Mouse (Mus musculus) bone marrow macrophage, adult 2 months (primary cell): ENCODE data around the gene 4930432M17Rik. TPM values are rescaled to one million over a fixed set of nuclear protein-coding genes. Genes with fewer than 3 reads are reported as not detected.

ENCODE experiments used
- H3K27ac ChIP-seq: 2 replicates; pipeline ENCODE4 v1.5.1; 2012; ENCODE audit warnings: low read depth, low read length; ENCODE audit not compliant: insufficient read depth
- H3K4me1 ChIP-seq: 2 replicates; pipeline ENCODE4 v1.6.1; 2012; ENCODE audit warnings: low read length; ENCODE audit not compliant: control insufficient read depth, insufficient read depth
- H3K4me3 ChIP-seq: 2 replicates; pipeline ENCODE4 v1.5.1; 2012; ENCODE audit warnings: mild to moderate bottlenecking, low read length, moderate library complexity; ENCODE audit not compliant: insufficient read depth
- CTCF ChIP-seq: IDR thresholded peaks from 2 replicates; pipeline ENCODE4 v1.5.1; 2012; ENCODE audit warnings: low read depth, mild to moderate bottlenecking, low read length, moderate library complexity
- POLR2A ChIP-seq: IDR thresholded peaks from 2 replicates; pipeline ENCODE4 v1.6.1; 2012; ENCODE audit warnings: mild to moderate bottlenecking, low read depth, low read length, borderline replicate concordance
- polyA plus RNA-seq: library from polyadenylated mRNA; stranded (reverse); fragments of >200 nt; gene quantifications from 2 replicates; pipeline ENCODE4 v1.2.4, GENCODE M21; 2012; ENCODE audit not compliant: missing spikeins, insufficient read depth, insufficient read length

4930432M17Rik gene
- polyA plus RNA-seq, 1 experiment, result not detected

GRCm38 (mm10) chr3:121662705-121663469 is 7.7 kb upstream of the 4930432M17Rik start:
- 0 out of 2 replicates have a peak, but pooled peaks cover 4% of the 10 kb centered on the region for H3K4me1 ChIP-seq
- H3K4me3 ChIP-seq, result no peak overlapping the region
- no peak overlapping the region for H3K27ac ChIP-seq
- TF ChIP-seq CTCF, result no peak
- TF ChIP-seq POLR2A, result no peak

- no peak for TF ChIP-seq POLR2A
- no peak for TF ChIP-seq CTCF
Measured at GRCm38 (mm10) chr3:121663470-121663847, 7.1 kb upstream of the 4930432M17Rik start.

GRCm38 (mm10) chr3:121672135-121672790 is 1.7 kb downstream of the 4930432M17Rik start:
- TF ChIP-seq CTCF (no peak), POLR2A (no peak)

More at GRCm38 (mm10) chr3:121663470-121663847, 7.1 kb upstream of the 4930432M17Rik start:
- 0 out of 2 replicates have a peak, but pooled peaks cover 4% of the 10 kb centered on the region for H3K4me1 ChIP-seq
- H3K27ac ChIP-seq, result no peak overlapping the region
- H3K4me3 ChIP-seq, result no peak overlapping the region

GRCm38 (mm10) chr3:121678935-121679334 is 8.4 kb downstream of the 4930432M17Rik start:
- no peak overlapping the region for H3K4me3 ChIP-seq
- H3K27ac ChIP-seq, result no peak overlapping the region
- TF ChIP-seq POLR2A, result no peak
- no peak for TF ChIP-seq CTCF
- H3K4me1 ChIP-seq, result peaks cover 4% of the 10 kb centered on the region

More at GRCm38 (mm10) chr3:121672135-121672790, 1.7 kb downstream of the 4930432M17Rik start:
- Histone ChIP-seq H3K27ac (no peak overlapping the region), H3K4me1 (no peaks in the 10 kb centered on the region), H3K4me3 (no peak overlapping the region)

GRCm38 (mm10) chr3:121679443-121679842 is 8.9 kb downstream of the 4930432M17Rik start:
- H3K27ac ChIP-seq, result no peak overlapping the region
- no peak for TF ChIP-seq POLR2A
- no peak for TF ChIP-seq CTCF
- H3K4me1 ChIP-seq, result peaks cover 4% of the 10 kb centered on the region
- H3K4me3 ChIP-seq, result no peak overlapping the region

- no peak overlapping the region for H3K27ac ChIP-seq
Measured at GRCm38 (mm10) chr3:121680187-121680586, 9.6 kb downstream of the 4930432M17Rik start.

GRCm38 (mm10) chr3:121682439-121683411 is 12.2 kb downstream of the 4930432M17Rik start:
- Histone ChIP-seq H3K27ac (no peak overlapping the region), H3K4me3 (no peak overlapping the region), H3K4me1 (peaks cover 4% of the 10 kb centered on the region)
- TF ChIP-seq CTCF (no peak), POLR2A (no peak)

More at GRCm38 (mm10) chr3:121680187-121680586, 9.6 kb downstream of the 4930432M17Rik start:
- Histone ChIP-seq H3K4me1 (peaks cover 4% of the 10 kb centered on the region), H3K4me3 (no peak overlapping the region)
- no peak for TF ChIP-seq CTCF
- TF ChIP-seq POLR2A, result no peak

GRCm38 (mm10) chr3:121684552-121684951 is 14.0 kb downstream of the 4930432M17Rik start:
- no peak for TF ChIP-seq CTCF
- no peak for TF ChIP-seq POLR2A
- Histone ChIP-seq H3K4me1 (peaks cover 4% of the 10 kb centered on the region), H3K4me3 (no peak overlapping the region), H3K27ac (no peak overlapping the region)

- no peak overlapping the region for H3K27ac ChIP-seq
- TF ChIP-seq POLR2A, result no peak
- no peak for TF ChIP-seq CTCF
- H3K4me1 ChIP-seq, result peaks cover 4% of the 10 kb centered on the region
- no peak overlapping the region for H3K4me3 ChIP-seq
Measured at GRCm38 (mm10) chr3:121684963-121685362, 14.4 kb downstream of the 4930432M17Rik start.

- Histone ChIP-seq H3K27ac (no peak overlapping the region), H3K4me1 (peaks cover 4% of the 10 kb centered on the region), H3K4me3 (no peak overlapping the region)
- TF ChIP-seq CTCF (no peak), POLR2A (no peak)
Measured at GRCm38 (mm10) chr3:121685985-121686384, 15.4 kb downstream of the 4930432M17Rik start.
